Mouse (Mus musculus): ENCODE results near the gene Trip13.
A peak's percentile ranks its signal among the peaks of the same experiment; 100 is the strongest.

Gene Trip13

DNA sequence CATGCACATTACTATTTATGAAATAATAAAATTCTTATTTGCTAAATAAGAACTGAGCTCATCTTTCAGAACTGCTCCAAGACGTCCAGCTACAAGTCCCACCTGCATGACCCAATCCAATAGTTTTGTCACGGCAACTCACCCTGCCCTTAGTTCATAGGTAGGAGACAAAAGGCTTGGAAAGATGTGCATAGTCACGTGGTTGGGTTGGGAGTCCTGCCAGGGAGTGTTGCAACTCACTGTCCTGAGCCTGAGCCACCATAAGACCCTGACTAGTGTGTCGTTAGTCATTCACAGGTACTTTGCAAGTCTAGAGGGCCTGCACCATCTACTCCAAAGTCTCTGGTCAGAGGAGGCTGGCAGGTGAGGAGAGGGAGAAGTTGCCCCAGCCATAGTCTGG is 51.5 kb downstream of the Trip13 start:
- DNase-seq: no peak

DNA sequence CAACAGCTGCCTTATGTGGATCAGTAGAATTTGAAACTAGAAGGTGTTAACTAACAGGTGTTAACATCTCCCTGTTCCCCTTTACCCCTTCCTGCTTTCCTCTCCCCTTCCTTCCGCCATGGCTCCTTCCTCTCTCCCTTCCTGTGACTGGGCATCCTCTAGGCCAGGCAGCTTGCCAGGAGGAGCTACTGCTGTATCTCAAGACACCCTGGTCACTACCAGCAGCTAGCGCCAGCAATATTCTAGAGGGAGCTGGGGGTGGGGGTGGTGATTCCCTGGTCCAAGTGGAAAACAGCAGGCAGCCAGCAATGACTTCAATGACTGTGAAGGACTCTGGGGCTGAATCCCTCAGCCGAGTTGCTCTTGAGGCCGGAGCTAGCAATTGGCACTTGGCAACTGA is 51.9 kb downstream of the Trip13 start:
- DNase-seq: peak in 1 of 2 experiments; percentile 39

DNA sequence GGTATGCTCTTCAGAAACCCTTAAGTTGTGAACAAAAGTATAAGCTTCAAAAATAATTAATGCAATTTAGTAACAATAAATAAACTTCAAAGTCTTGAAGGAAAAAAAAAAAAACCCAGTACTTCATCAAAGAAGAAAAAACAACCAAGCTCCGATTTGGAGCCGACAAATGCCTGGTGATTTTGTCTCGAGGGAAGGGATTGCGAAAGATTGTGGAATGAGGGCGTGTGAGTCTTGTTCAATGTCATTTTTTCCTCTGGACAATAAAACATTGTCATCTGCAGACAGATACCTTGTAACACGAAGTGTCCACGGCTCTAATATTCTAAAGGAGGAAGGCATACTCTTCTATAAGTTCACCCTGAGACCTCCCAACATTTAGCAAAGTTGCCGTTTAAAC is 56.2 kb downstream of the Trip13 start:
- DNase-seq: no peak

DNA sequence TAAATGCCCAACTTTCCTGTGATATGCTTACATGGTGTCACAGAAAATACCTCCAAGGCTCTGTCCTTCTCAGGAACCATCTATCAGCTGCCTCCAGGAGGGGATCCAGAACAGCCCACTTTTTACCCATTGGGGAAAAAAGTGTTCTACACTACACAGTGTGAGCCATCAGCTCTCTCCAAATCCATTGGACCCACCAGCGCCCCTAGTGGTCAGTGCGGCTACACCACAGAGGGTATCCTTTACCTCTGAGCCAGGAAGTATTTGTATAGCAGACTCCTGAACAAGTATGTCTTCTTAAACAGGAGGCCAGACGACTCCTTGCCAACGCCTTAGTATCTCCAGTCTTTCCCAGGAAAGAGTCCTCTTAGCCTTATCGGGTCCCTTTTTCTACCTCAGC is 57.8 kb downstream of the Trip13 start:
- DNase-seq: peak; percentile 81

DNA sequence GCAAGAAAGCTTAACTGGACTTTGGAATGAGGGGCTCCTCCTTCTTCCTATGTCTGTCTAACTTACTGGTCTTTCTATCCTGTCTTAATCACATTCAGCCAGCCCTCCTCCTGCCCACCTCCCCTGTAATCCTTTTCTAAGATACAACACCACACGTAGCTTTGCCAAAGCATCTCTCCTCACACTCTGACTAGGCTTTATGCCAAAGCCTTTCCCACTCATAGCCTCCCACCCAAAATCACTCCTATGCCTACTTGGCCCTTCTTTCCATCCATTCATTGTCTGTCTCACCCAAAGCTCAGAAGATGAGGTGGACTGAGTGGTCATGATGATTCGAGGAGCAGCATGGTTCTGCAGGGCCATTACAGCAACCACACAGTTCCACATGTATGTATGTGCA is 65.4 kb downstream of the Trip13 start:
- DNase-seq: no peak

All from kidney, postnatal 4 days (tissue).